Mouse (Mus musculus) limb, embryonic 11.5 days (tissue): Measurements from ENCODE around the gene Card10. TPM values are rescaled to one million over a fixed set of nuclear protein-coding genes. Genes with fewer than 3 reads are reported as not detected.

Experiments used
- ATAC-seq: fragments of 200-750 bp; cut with Nextera tagmentation; 2 replicates; pipeline ENCODE4 v1.8.0; 2017; ENCODE audit warnings: low read depth; ENCODE audit not compliant: insufficient number of reproducible peaks, low FRiP score, low TSS enrichment
- DNase-seq: peaks from one replicate; pipeline ENCODE4 v3.0.0-alpha.2; 2015; ENCODE audit warnings: low spot score
- H3K27ac ChIP-seq: fragments of 300-500 bp; sonication (generic); replicated peaks from 2 replicates; pipeline ENCODE4 v1.5.1; 2014; ENCODE audit warnings: low read depth, mild to moderate bottlenecking, low read length
- H3K27me3 ChIP-seq: fragments of 300-500 bp; sonication (generic); 2 replicates; pipeline ENCODE4 v1.6.1; 2014; ENCODE audit warnings: mild to moderate bottlenecking, low read length, mixed read lengths; ENCODE audit not compliant: control insufficient read depth, insufficient read depth
- H3K36me3 ChIP-seq: fragments of 300-500 bp; sonication (generic); 2 replicates; pipeline ENCODE4 v1.6.1; 2014; ENCODE audit warnings: mild to moderate bottlenecking, low read length, moderate library complexity, mixed read lengths; ENCODE audit not compliant: control insufficient read depth, insufficient read depth
- H3K4me1 ChIP-seq: fragments of 300-500 bp; sonication (generic); 2 replicates; pipeline ENCODE4 v1.6.1; 2014; ENCODE audit warnings: low read length, mixed read lengths; ENCODE audit not compliant: control insufficient read depth, insufficient read depth
- H3K4me2 ChIP-seq: fragments of 300-500 bp; sonication (generic); 2 replicates; pipeline ENCODE4 v1.6.1; 2014; ENCODE audit warnings: low read depth, mild to moderate bottlenecking, moderate library complexity; ENCODE audit not compliant: severe bottlenecking
- H3K4me3 ChIP-seq: fragments of 300-500 bp; sonication (generic); 2 replicates; pipeline ENCODE4 v1.5.1; 2014; ENCODE audit warnings: low read depth, low read length
- H3K9ac ChIP-seq: fragments of 300-500 bp; sonication (generic); 2 replicates; pipeline ENCODE4 v1.6.1; 2014; ENCODE audit warnings: mild to moderate bottlenecking, low read length
- H3K9me3 ChIP-seq: fragments of 300-500 bp; sonication (generic); 2 replicates; pipeline ENCODE4 v1.6.1; 2016; ENCODE audit warnings: low read length; ENCODE audit not compliant: control insufficient read depth
- WGBS: fragments of 180-500 bp; shearing (Covaris S2); extraction: QIAGEN DNeasy Blood & Tissue Kit; methylation state at CpG from one replicate; pipeline ENCODE4 v1.1.7; 2014; 5-methylcytosine and 5-hydroxymethylcytosine counted together
- polyA plus RNA-seq: library from polyadenylated mRNA; unstranded; fragments of >200 nt; fragmentation: Nextera tagmentation; extraction: Ambion mirVana; gene quantifications from 2 replicates; pipeline ENCODE4 v1.2.1, GENCODE M21; 2014

The Card10 gene
- polyA plus RNA-seq, 1 experiment from 2014 or later, result 3.5 TPM

DNA sequence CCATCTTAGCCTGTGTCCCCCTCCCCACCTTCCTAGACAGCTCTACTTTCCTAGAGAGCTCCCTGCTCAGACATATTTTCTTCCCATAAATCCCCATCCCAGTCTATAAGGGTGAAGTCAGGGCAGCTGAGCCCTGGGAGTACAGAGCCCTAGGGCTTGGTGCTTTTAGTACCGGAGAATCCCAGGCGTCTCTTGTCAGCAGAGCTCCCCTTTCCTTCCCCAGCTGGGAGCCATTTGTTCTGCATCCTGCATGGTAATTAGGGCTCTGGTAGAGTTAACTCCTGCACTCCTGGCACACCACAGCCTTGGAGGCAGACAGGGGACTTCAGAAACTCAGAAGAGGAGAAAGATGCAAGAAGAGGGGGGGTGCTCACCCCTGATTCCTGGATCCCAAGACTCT is 36.9 kb upstream of the Card10 start:
- Histone ChIP-seq H3K9ac (no peak overlapping the region; the same call in 1 of the 2 replicates), H3K4me2 (no peak overlapping the region), H3K27ac (peak overlapping the region; percentile 48), H3K4me3 (no peak overlapping the region), H3K27me3 (peaks cover 6% of the 10 kb centered on the region), H3K4me1 (peaks cover 54% of the 10 kb centered on the region), H3K9me3 (no peaks in the 10 kb centered on the region), H3K36me3 (no peaks in the 10 kb centered on the region)
- DNase-seq, result peak; percentile 76
- 0% methylated on average over 2 of the region's 2 CpGs for WGBS
- no peak for ATAC-seq

DNA sequence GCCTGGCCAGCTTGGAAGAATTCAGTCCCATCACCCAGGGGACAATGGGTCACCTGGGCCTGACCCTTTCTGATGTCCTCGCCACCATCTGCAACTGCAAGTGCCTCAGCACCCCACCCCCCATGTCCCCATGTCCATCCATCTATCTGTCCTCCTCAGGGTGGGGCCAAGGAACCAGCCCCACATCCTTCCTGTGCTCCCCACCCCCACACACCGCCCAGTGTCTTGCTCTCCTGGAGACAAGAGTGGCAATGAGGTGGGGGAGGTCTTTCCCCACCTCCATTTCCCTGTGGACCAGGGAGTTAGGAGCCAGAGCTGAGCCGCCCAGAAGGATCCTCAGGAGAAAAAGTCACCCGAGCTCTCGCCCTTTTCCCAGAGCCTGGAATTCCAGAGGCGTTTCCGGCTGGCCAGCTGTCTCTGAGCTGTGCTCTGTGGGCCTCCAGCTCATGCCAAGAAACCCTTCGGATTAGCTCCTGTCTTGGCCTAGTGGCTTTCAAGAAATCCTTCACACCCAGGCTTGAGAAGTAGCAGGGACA is 33.3 kb upstream of the Card10 start:
- 28% methylated on average over 8 of the region's 8 CpGs for WGBS
- DNase-seq, result no peak
- Histone ChIP-seq H3K4me1 (peaks cover 62% of the 10 kb centered on the region), H3K9me3 (no peaks in the 10 kb centered on the region), H3K27ac (peak overlapping the region; percentile 77), H3K36me3 (no peaks in the 10 kb centered on the region), H3K27me3 (no peaks in the 10 kb centered on the region), H3K4me2 (no peak overlapping the region), H3K9ac (0 out of 2 replicates have a peak overlapping the region, but pooled peaks have one; percentile 17), H3K4me3 (no peak overlapping the region)
- no peak for ATAC-seq

DNA sequence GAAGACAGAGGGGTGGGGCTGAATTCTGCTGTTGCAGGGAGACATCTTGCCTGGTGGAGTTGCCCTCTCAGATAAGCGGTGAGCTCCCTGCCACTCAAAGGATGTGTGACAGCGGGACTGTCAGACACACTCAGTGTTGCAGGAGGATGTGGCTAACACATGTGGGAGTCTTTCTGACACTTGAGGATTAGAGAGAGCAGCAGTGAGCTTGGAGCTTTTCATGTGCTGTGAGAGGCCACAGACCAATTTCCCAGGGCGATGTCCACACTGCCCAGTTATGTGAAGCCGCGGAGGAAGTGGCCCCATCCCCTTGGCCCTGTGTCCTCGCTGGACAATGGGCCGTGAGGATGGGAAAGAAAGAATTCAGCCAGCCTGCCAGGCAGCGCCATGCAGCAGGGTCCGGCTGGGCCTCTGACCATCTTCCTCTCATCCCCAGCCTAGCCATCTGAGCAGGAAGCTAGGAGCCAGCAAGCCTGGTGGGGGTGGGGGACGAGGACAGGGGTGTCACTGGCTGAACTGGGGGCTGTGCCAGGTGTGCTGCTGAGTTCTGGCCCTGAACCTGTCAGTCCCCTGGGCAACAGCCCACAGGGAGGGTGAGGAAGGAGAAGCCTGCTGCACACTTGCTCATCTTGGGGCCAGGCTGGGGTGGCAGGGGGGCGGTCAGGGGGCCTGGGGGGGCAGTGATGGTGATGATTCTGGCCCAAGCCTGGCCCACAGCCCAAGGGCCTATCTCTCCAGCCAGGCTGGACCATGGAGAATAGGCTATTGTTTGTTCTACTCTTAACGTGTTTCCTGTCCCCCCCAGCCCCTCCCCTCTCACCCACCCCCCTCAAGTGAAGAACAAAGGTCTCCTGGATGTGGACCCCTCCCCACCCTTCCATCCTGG is 32.6 kb upstream of the Card10 start:
- Histone ChIP-seq H3K4me2 (no peak overlapping the region), H3K4me1 (peaks cover 56% of the 10 kb centered on the region), H3K4me3 (no peak overlapping the region), H3K9ac (peak overlapping the region; percentile 30; the same call in 1 of the 2 replicates), H3K36me3 (no peaks in the 10 kb centered on the region), H3K27ac (peak overlapping the region; percentile 77), H3K9me3 (no peaks in the 10 kb centered on the region), H3K27me3 (no peaks in the 10 kb centered on the region)
- DNase-seq (no peak), ATAC-seq (no peak)
- WGBS, result 16% methylated on average over 12 of the region's 12 CpGs

DNA sequence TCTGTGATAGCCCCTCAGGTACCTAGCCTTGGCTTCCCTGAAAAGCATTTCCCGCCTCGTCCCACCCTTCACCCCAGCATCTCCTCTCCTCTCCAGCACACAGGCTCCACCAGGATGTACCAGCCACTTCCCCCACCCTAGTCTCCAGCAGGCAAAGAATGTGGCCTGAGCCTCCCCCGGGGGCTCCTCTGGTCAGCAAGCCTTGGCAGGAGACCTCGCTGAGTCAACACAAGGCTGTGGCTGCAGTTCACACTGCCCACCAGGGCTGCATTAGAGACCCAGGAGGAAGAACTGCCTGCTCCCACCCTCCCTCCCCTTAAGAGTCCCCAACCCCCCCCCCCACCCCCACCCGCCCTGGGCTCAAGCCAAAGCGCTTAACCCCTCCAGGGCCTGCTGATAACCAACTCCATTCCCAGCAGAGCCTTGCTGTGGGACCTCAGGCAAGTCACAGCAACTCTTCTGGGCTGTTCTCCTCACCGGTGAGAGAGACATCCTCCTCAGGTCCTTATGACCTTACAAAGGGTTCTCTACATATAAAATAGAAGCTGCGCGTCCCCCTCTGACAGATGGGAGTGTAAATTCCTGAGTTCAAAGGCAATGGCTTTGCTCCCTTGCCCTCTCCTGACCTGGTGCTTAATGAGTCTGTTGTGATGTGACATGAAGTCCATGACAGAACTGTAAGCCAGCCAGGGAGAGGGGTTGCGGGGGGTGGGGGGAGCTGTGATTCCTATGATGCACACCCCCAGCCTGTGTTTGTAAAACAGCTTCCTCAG is 31.6 kb upstream of the Card10 start:
- no peak for ATAC-seq
- H3K4me1 ChIP-seq, result peaks cover 46% of the 10 kb centered on the region
- WGBS, result 30% methylated on average over 9 of the region's 10 CpGs

DNA sequence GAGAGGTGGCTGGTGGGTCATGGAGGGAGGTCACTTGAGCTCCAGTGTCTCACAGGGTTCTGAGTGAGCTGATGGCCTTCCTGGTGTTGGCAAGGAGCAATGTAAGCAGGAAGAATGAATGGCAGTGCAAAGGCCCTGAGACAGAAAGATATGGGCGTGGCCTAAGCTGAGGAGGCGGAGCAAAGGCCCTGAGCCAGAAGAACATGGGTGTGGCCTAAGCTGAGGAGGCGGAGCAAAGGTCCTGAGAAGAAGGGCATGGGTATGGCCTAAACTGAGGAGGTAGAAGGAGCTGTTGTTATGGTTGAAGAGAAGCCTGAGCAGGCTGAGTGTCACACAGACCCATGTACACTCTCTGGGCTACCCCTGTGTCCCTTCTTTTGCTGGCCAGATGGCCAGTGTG is 30.7 kb upstream of the Card10 start:
- 82% methylated on average over 3 of the region's 3 CpGs for WGBS

More for the DNA sequence above, 31.6 kb upstream of the Card10 start:
- Histone ChIP-seq H3K4me2 (no peak overlapping the region), H3K4me3 (no peak overlapping the region), H3K27me3 (no peaks in the 10 kb centered on the region), H3K9me3 (no peaks in the 10 kb centered on the region), H3K9ac (no peak overlapping the region), H3K36me3 (no peaks in the 10 kb centered on the region), H3K27ac (peak overlapping the region; percentile 77)
- no peak for DNase-seq

DNA sequence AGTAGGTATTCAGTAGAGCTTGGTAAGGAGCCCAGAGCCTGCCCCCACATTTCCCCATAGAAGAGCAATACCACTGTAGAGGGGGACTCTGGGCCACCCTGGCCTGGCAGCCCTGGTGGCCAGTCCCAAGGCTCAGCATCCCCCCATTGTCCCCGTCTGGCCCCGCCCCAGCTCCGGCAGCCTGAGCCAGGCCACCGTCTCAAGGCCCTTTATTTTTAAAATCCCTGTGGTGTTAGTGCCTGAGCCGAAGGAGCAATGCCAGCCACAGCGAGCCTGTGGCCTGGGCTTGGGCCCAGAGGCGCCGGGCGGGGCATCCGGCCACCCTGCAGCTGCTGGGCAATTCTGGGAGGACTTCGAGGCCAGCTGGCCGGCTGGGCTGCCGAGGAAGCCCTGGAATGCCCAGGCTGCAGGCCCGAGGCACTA is 29.9 kb upstream of the Card10 start:
- H3K9me3 ChIP-seq, result no peaks in the 10 kb centered on the region
- no peaks in the 10 kb centered on the region for H3K27me3 ChIP-seq
- H3K4me1 ChIP-seq, result peaks cover 43% of the 10 kb centered on the region

More for the DNA sequence above, 30.7 kb upstream of the Card10 start:
- Histone ChIP-seq H3K9me3 (no peaks in the 10 kb centered on the region), H3K4me1 (peaks cover 41% of the 10 kb centered on the region), H3K9ac (no peak overlapping the region), H3K27me3 (no peaks in the 10 kb centered on the region), H3K27ac (peak overlapping the region; percentile 89; the same call in 1 of the 2 replicates), H3K4me2 (no peak overlapping the region), H3K4me3 (no peak overlapping the region), H3K36me3 (no peaks in the 10 kb centered on the region)
- DNase-seq (no peak), ATAC-seq (no peak)

DNA sequence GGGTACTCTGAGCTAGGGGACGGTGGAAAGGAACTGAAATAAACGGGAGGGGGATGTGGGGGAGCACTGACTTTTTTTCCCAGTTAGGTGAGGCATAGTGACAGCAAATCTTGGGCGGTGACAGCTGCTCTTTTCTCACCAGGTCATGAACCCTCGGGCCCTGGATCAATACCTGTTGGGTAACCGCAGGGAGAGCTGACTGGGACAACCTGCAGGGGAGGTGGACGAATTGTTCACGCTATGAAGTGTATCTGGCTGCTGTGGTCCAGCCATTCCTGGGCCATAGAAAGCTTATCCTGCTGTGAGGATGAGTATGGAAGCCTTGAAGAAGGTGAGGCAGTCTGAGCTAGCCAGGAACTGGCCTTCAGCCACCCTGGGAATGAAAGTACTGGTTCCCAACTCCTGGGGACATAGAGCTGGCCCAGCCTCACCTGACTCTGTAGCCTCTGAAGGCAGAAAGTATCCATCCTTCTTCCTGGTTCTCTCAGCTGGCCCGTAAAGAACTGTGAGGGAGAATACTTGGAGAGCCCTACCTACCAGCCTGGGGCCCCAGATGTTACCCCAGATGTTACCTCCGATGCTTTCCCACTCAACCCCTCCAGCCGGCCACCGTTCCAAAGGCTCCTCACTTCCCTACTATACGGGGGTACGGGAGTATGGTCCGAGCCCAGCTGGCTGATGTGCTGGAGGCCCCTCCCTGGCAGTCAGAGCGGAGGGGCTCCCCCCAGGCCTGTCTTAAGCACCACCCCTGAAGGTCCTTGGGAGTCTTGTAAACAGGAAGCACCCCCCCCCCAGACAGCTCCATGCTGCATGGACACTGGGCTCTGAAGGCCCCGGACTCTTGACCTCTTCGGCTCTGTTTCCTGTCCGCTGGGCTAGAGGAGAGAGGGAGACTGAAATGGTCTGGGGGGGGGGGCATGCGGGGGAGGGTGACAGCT is 29.1 kb upstream of the Card10 start:
- peak; percentile 20; the same call in 1 of the 2 replicates for ATAC-seq
- Histone ChIP-seq H3K4me2 (peak overlapping the region; percentile 5; the same call in 1 of the 2 replicates), H3K9ac (0 out of 2 replicates have a peak overlapping the region, but pooled peaks have one; percentile 43)

More for the DNA sequence above, 29.9 kb upstream of the Card10 start:
- peak overlapping the region; percentile 3; the same call in 1 of the 2 replicates for H3K4me3 ChIP-seq
- H3K27ac ChIP-seq, result peak overlapping the region; percentile 89
- 10% methylated on average over 14 of the region's 14 CpGs for WGBS
- H3K4me2 ChIP-seq, result peak overlapping the region; percentile 15; the same call in 1 of the 2 replicates
- DNase-seq, result peak; percentile 75
- H3K36me3 ChIP-seq, result no peaks in the 10 kb centered on the region
- peak; percentile 77 for ATAC-seq
- peak overlapping the region; percentile 43; the same call in 1 of the 2 replicates for H3K9ac ChIP-seq

More for the DNA sequence above, 29.1 kb upstream of the Card10 start:
- peak overlapping the region; percentile 3; the same call in 1 of the 2 replicates for H3K4me3 ChIP-seq
- DNase-seq, result no peak
- WGBS, result 26% methylated on average over 17 of the region's 19 CpGs
- peaks cover 43% of the 10 kb centered on the region for H3K4me1 ChIP-seq
- no peaks in the 10 kb centered on the region for H3K27me3 ChIP-seq
- H3K27ac ChIP-seq, result peak overlapping the region; percentile 89
- H3K36me3 ChIP-seq, result no peaks in the 10 kb centered on the region
- no peaks in the 10 kb centered on the region for H3K9me3 ChIP-seq
